Mouse (Mus musculus) hindbrain, embryonic 13.5 days (tissue): ENCODE results near the gene Baiap3. TPM values are rescaled to one million over a fixed set of nuclear protein-coding genes. Genes with fewer than 3 reads are reported as not detected.
"Not testable (repeated sequence)": the region's sequence is repeated elsewhere in the genome, so short reads cannot be mapped to it uniquely, and the experiment has no call there.

Source experiments
- ATAC-seq: fragments of 200-750 bp; cut with Nextera tagmentation; 2 replicates; pipeline ENCODE4 v1.8.0; 2017; ENCODE audit warnings: moderate TSS enrichment; ENCODE audit not compliant: low FRiP score
- H3K27ac ChIP-seq: fragments of 300-500 bp; sonication (generic); 2 replicates; pipeline ENCODE4 v1.5.1; 2015; ENCODE audit warnings: inconsistent platforms, mild to moderate bottlenecking, moderate library complexity
- H3K27me3 ChIP-seq: fragments of 300-500 bp; sonication (generic); 2 replicates; pipeline ENCODE4 v1.6.1; 2015; ENCODE audit warnings: mild to moderate bottlenecking, inconsistent platforms
- H3K36me3 ChIP-seq: fragments of 300-500 bp; sonication (generic); 2 replicates; pipeline ENCODE4 v1.6.1; 2015; ENCODE audit warnings: mild to moderate bottlenecking, inconsistent platforms
- H3K4me1 ChIP-seq: fragments of 300-500 bp; sonication (generic); replicated peaks from 2 replicates; pipeline ENCODE4 v1.6.1; 2015; ENCODE audit warnings: inconsistent platforms
- H3K4me2 ChIP-seq: fragments of 300-500 bp; sonication (generic); 2 replicates; pipeline ENCODE4 v1.6.1; 2015; ENCODE audit warnings: inconsistent platforms, mild to moderate bottlenecking, moderate library complexity
- H3K4me3 ChIP-seq: fragments of 300-500 bp; sonication (generic); 2 replicates; pipeline ENCODE4 v1.5.1; 2015; ENCODE audit warnings: mild to moderate bottlenecking, inconsistent platforms
- H3K9ac ChIP-seq: fragments of 300-500 bp; sonication (generic); 2 replicates; pipeline ENCODE4 v1.6.1; 2015; ENCODE audit warnings: mild to moderate bottlenecking, inconsistent platforms
- H3K9me3 ChIP-seq: fragments of 300-500 bp; sonication (generic); 2 replicates; pipeline ENCODE4 v1.6.1; 2016; ENCODE audit warnings: inconsistent platforms
- WGBS: fragments of 180-500 bp; shearing (Covaris S2); methylation state at CpG from one replicate; pipeline ENCODE4 v1.1.7; 2015; 5-methylcytosine and 5-hydroxymethylcytosine counted together
- polyA plus RNA-seq: library from polyadenylated mRNA; unstranded; fragments of >200 nt; fragmentation: Nextera tagmentation; extraction: Ambion mirVana; gene quantifications from 2 replicates; pipeline ENCODE4 v1.2.1, GENCODE M21; 2015

The Baiap3 gene
- polyA plus RNA-seq, 1 experiment from 2014 or later = 6.5 TPM

GRCm38 (mm10) chr17:25243131-25243780, 12.9 kb downstream of the Baiap3 start:
- Histone ChIP-seq H3K9ac (no peak overlapping the region), H3K27ac (no peak overlapping the region), H3K4me1 (peaks cover 21% of the 10 kb centered on the region), H3K27me3 (no peaks in the 10 kb centered on the region), H3K9me3 (no peaks in the 10 kb centered on the region), H3K4me3 (no peak overlapping the region), H3K36me3 (peaks cover 46% of the 10 kb centered on the region), H3K4me2 (no peak overlapping the region)
- ATAC-seq = no peak
- 92% methylated on average over 11 of the region's 11 CpGs for WGBS

GRCm38 (mm10) chr17:25239695-25240636, 16.2 kb downstream of the Baiap3 start, which contains the start of the genes Gnptg and Tsr3:
Gene Gnptg (minus strand): TSS chr17:25240124.
Gene Tsr3 (plus strand): TSS chr17:25240170.
- H3K4me2 ChIP-seq = peak within 1 kb of the TSS; percentile 98
- WGBS = under 1% methylated on average over 80 of the region's 80 CpGs
- no peaks in the 10 kb centered on the region for H3K9me3 ChIP-seq
- H3K27ac ChIP-seq = peak within 1 kb of the TSS; percentile 85
- H3K9ac ChIP-seq = peak within 1 kb of the TSS; percentile 97
- peaks cover 21% of the 10 kb centered on the region for H3K4me1 ChIP-seq
- peak within 1 kb of the TSS; percentile 78 for H3K4me3 ChIP-seq
- H3K36me3 ChIP-seq = peaks cover 55% of the 10 kb centered on the region
- ATAC-seq = peak; percentile 87
- no peaks in the 10 kb centered on the region for H3K27me3 ChIP-seq

GRCm38 (mm10) chr17:25235635-25236034, 20.5 kb downstream of the Baiap3 start:
- H3K4me3 ChIP-seq = no peak overlapping the region
- H3K4me2 ChIP-seq = no peak overlapping the region
- no peak for ATAC-seq
- no peak overlapping the region for H3K27ac ChIP-seq
- H3K9ac ChIP-seq = no peak overlapping the region
- WGBS = 88% methylated on average over 9 of the region's 9 CpGs
- peaks cover 37% of the 10 kb centered on the region for H3K36me3 ChIP-seq
- peaks cover 10% of the 10 kb centered on the region for H3K4me1 ChIP-seq
- no peaks in the 10 kb centered on the region for H3K27me3 ChIP-seq
- H3K9me3 ChIP-seq = no peaks in the 10 kb centered on the region

- peaks cover 53% of the 10 kb centered on the region for H3K36me3 ChIP-seq
- WGBS = 92% methylated on average over 7 of the region's 11 CpGs
Observed at GRCm38 (mm10) chr17:25231621-25232020, 24.5 kb downstream of the Baiap3 start.

GRCm38 (mm10) chr17:25230700-25231099, 25.5 kb downstream of the Baiap3 start:
- 88% methylated on average over 3 of the region's 3 CpGs for WGBS
- Histone ChIP-seq H3K4me2 (no peak overlapping the region), H3K9ac (no peak overlapping the region), H3K36me3 (peaks cover 53% of the 10 kb centered on the region), H3K27me3 (no peaks in the 10 kb centered on the region), H3K9me3 (no peaks in the 10 kb centered on the region), H3K4me3 (no peak overlapping the region), H3K27ac (no peak overlapping the region), H3K4me1 (no peaks in the 10 kb centered on the region)
- ATAC-seq = no peak

More at GRCm38 (mm10) chr17:25231621-25232020, 24.5 kb downstream of the Baiap3 start:
- H3K4me1 ChIP-seq, H3K4me2 ChIP-seq, H3K9ac ChIP-seq, H3K4me3 ChIP-seq, H3K9me3 ChIP-seq, H3K27ac ChIP-seq, H3K27me3 ChIP-seq: not testable (repeated sequence)
- peak; percentile 72; the same call in 1 of the 2 replicates for ATAC-seq

- not testable (repeated sequence) for H3K4me2 ChIP-seq, H3K27me3 ChIP-seq, H3K4me3 ChIP-seq, H3K9me3 ChIP-seq, H3K4me1 ChIP-seq, H3K27ac ChIP-seq, H3K9ac ChIP-seq
- ATAC-seq = 0 out of 2 replicates have a peak, but pooled peaks have one; percentile 33
- 85% methylated on average over 17 of the region's 17 CpGs for WGBS
- H3K36me3 ChIP-seq = peaks cover 49% of the 10 kb centered on the region
Observed at GRCm38 (mm10) chr17:25230014-25230655, 26.0 kb downstream of the Baiap3 start.

GRCm38 (mm10) chr17:25227991-25228390, 28.2 kb downstream of the Baiap3 start:
- H3K27me3 ChIP-seq = no peaks in the 10 kb centered on the region
- no peak overlapping the region for H3K4me2 ChIP-seq
- H3K9ac ChIP-seq = no peak overlapping the region
- no peaks in the 10 kb centered on the region for H3K9me3 ChIP-seq
- ATAC-seq = no peak
- no peak overlapping the region for H3K4me3 ChIP-seq
- H3K36me3 ChIP-seq = peaks cover 45% of the 10 kb centered on the region
- WGBS = 90% methylated on average over 5 of the region's 5 CpGs
- H3K4me1 ChIP-seq = peaks cover 1% of the 10 kb centered on the region; the same call in 1 of the 2 replicates
- H3K27ac ChIP-seq = no peak overlapping the region

GRCm38 (mm10) chr17:25225659-25226058, 30.5 kb downstream of the Baiap3 start:
- H3K36me3 ChIP-seq = peaks cover 35% of the 10 kb centered on the region
- WGBS = 88% methylated on average over 4 of the region's 4 CpGs
- H3K9ac ChIP-seq = no peak overlapping the region
- no peak overlapping the region for H3K4me3 ChIP-seq
- H3K4me1 ChIP-seq = peaks cover 18% of the 10 kb centered on the region
- H3K4me2 ChIP-seq = no peak overlapping the region
- ATAC-seq = no peak
- H3K9me3 ChIP-seq = no peaks in the 10 kb centered on the region
- H3K27ac ChIP-seq = no peak overlapping the region
- H3K27me3 ChIP-seq = 0 out of 2 replicates have a peak, but pooled peaks cover 4% of the 10 kb centered on the region

- no peaks in the 10 kb centered on the region for H3K9me3 ChIP-seq
- no peak for ATAC-seq
- no peak overlapping the region for H3K4me2 ChIP-seq
- H3K27me3 ChIP-seq = 0 out of 2 replicates have a peak, but pooled peaks cover 4% of the 10 kb centered on the region
- H3K9ac ChIP-seq = no peak overlapping the region
- 89% methylated on average over 7 of the region's 7 CpGs for WGBS
- H3K27ac ChIP-seq = no peak overlapping the region
- peaks cover 18% of the 10 kb centered on the region for H3K4me1 ChIP-seq
- peaks cover 31% of the 10 kb centered on the region for H3K36me3 ChIP-seq
- no peak overlapping the region for H3K4me3 ChIP-seq
Observed at GRCm38 (mm10) chr17:25224586-25225222, 31.5 kb downstream of the Baiap3 start.

- H3K4me1 ChIP-seq = peaks cover 18% of the 10 kb centered on the region
- no peaks in the 10 kb centered on the region for H3K9me3 ChIP-seq
- 47% methylated on average over 6 of the region's 6 CpGs for whole genome bisulfite sequencing
- 0 out of 2 replicates have a peak, but pooled peaks cover 4% of the 10 kb centered on the region for H3K27me3 ChIP-seq
- peak overlapping the region; percentile 43 for H3K4me3 ChIP-seq
- peaks cover 35% of the 10 kb centered on the region for H3K36me3 ChIP-seq
- ATAC-seq = no peak
- peak overlapping the region; percentile 66 for H3K4me2 ChIP-seq
- H3K9ac ChIP-seq = peak overlapping the region; percentile 46; the same call in 1 of the 2 replicates
- H3K27ac ChIP-seq = peak overlapping the region; percentile 56; the same call in 1 of the 2 replicates
Observed at GRCm38 (mm10) chr17:25222951-25223601, 33.1 kb downstream of the Baiap3 start.

GRCm38 (mm10) chr17:25222504-25222940, 33.6 kb downstream of the Baiap3 start:
- ATAC-seq = peak; percentile 90
- not testable (repeated sequence) for H3K27me3 ChIP-seq, H3K9me3 ChIP-seq
- H3K9ac ChIP-seq = peak overlapping the region; percentile 46; the same call in 1 of the 2 replicates
- H3K4me3 ChIP-seq = peak overlapping the region; percentile 43
- H3K27ac ChIP-seq = peak overlapping the region; percentile 56; the same call in 1 of the 2 replicates
- H3K4me1 ChIP-seq = peaks cover 18% of the 10 kb centered on the region
- H3K4me2 ChIP-seq = peak overlapping the region; percentile 66
- WGBS = 19% methylated on average over 14 of the region's 28 CpGs
- H3K36me3 ChIP-seq = peaks cover 40% of the 10 kb centered on the region
